Mouse (Mus musculus): Measurements from ENCODE around the gene Nhlrc4.

The Nhlrc4 gene

DNA sequence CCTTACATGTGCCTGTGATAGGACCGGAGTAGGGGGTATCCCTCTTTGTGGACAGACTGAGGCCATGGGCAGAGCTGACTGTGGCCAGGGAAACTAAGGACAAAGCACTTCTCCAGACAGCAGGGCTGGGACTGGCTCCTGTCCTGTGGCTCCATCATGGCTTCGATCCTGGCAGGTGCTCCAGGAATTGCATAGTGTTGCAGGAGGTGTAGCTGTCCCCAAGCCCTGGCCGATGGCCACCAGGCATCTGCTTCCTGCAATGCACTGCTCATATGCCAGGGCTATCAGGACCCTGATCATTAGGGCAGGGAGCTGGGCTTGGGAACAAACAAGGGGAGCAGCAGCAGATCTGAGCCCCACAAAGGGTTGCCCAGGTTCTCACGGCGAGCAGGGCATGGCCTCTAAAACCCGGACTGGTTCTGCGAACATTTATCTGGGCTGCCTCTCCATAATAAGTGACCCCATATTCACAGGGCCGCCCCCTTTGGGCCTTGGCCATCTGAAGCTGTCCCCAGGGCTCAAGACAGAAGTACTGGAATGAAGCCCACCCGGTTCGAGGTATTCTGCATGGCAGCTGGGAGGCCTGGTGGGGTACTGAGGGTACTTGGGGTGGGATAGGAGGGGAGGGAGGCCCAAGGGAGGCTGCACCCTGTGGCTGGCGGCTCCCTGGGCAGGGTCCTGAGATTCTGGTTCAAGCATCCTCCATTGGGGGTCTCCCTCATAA, 14.2 kb upstream of the Nhlrc4 start:
- DNase-seq (ENCODE audit: low spot score in 2 of 2), result no peak

DNA sequence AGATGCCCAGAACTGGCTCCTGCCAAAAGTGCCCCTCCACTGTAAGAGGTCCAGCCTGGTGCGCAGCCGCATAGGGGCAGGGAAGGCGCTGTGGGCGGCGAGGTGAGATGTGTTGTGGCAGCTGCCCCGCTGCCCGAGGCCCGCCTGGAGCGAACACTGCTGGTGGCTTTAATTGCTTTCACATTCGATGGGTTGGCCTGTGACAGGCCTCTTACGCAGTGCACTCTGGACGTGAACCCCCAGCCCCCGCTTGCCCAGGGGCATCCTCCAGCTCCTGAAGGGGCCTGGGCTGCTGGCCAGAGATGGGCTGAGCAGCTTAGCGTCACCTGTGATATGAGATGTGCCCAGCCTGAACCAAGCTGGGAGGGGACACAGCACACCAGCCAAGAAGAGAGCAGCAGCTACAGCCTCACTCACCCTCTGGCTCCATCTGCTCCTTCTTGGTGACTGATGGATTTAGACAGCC, 12.9 kb upstream of the Nhlrc4 start:
- no peak for DNase-seq (ENCODE audit: low spot score in 2 of 2)

DNA sequence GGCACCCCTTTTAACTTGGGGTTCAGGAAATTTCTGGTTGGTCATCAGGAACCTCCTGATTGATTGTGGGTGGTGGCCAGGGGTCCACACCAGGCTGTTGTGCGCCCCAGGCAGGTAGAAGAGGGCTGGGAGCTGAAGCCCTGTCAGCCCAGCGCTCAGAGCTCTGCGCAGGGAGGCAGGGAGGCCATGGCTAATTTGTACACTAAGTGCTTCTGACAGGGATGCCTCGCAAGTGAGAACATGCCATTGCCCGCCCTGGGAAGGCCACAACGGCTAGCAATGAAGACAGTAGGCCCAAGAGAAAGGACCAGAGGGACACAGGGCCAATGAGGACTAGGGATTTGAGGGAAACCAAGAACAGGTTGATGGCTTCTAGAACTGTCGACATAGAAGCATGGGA, 11.9 kb upstream of the Nhlrc4 start:
- no peak for DNase-seq (ENCODE audit: low spot score in 2 of 2)

DNA sequence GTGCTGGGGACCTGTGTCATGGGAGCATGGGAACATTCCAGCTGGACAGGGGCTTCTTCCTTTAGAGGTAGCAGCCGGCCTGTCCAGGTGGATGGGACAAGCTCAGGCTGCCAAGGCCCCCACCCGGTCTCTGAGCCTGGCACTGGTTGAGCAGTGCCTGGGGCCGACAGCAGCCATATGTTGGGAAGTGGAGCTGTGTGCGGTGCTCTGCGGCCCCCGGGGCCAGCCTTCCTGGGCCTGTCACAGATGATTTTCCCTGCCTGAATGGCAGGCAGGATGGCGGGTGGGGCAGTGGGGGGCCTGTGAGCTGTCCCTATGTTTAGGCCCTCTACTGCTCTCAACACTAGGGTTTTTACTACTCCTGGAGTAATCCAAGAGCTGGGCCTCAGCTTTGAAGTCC, 11.4 kb upstream of the Nhlrc4 start:
- no peak for DNase-seq (ENCODE audit: low spot score in 2 of 2)

DNA sequence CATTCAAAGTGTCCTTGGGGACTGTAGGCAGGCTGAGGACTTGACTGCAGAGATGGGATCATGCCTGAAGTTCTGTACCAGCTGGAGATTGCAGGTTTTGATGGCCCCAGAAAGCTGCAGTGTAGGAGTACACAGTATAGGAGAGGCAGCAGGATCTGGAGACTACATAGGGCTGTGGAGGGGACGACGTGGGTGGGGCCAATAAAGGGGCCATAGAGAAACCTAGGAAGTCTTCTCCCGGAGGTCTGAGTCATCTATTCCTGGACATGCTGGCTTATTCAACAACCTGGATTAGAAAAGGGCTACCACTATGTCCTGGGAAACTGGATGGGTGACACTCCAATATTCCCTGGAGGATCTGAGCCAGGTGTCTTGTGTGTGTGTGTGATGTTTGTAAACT, 11.0 kb upstream of the Nhlrc4 start:
- DNase-seq (ENCODE audit: low spot score in 2 of 2), result no peak

DNA sequence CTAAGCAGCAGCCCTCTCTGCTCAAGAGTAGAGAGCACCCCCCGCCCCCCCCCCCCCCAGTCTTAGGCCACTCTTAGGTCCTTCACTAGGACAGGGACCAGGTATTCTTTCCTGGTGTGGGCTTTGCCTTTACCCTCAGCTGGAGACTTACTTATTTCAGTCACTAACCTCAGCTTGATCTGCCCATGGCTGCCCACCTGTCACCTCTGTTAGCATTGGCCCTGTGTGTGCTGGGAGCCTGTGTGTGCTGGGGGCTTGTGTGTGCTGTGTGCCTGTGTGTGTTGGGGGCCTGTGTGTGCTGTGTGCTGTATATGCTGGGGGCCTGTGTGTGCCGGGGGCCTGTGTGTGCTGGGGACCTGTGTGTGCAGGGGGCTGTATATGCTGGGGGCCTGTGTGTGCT, 9.9 kb upstream of the Nhlrc4 start:
- no peak for DNase-seq (ENCODE audit: low spot score in 2 of 2)

DNA sequence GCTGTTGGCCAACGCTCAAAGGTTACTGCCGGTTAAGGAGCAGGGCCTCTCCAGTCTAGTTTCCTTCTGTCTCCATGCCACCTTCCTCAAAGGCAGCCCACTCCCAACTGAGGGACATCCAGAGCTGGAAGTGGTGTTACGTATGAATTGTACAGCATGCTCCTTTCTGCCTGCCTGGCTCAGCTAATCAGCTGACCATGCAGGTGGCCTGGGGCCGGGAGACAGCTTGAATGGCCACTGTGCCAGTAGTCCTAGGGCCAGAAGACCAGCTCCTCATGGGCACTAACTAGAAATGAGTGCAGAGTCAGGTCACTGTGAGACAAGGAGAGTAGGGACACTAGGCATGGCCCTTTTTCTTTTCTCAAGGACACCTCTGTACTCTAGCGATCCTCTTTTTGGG, 8.4 kb upstream of the Nhlrc4 start:
- DNase-seq (ENCODE audit: low spot score in 2 of 2), result no peak

DNA sequence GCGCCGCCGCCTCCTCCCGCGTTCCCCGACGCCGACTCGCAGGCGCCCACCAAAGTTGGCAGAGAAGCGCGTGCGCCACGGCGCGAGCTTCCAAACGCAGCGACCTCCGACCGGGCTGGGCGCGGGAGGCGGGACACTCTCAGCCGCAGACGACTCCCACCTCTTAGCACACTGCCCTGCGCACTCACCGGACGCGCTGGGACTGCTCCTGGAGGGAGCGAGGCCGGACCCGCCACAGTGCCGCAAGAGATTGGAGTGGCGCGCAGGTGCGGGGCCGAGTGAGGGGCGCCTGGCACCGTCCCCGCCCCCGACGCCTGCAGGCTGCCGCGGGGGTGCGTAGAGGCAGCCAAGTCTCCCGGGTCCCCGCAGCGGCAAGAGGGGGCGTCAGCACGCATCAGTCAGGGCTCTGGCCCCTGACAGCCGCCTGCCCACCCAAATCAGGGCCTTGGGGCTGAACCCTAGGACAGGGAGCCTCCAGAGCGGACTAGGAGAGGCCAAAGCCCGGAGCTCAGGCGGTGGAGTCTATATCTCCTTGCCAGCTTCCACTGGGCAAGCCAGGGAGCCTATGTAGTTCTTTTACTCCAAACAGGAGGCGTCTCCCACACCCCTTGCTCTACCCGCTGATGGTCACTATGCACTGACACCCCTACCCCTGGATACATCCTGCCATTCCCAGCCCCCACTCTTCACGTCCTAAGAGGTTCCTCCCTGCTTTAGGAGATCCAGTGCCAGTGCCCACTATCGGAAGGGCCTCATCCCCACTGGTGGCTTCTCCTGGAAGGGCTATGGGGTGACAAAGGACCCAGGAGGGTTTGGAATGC, 7.3 kb upstream of the Nhlrc4 start, which contains the start of gene A930017K11Rik:
A930017K11Rik (minus strand) TSS at position 763 of the 821 bp plus-strand sequence.
- DNase-seq (ENCODE audit: low spot score in 2 of 2), result no peak

DNA sequence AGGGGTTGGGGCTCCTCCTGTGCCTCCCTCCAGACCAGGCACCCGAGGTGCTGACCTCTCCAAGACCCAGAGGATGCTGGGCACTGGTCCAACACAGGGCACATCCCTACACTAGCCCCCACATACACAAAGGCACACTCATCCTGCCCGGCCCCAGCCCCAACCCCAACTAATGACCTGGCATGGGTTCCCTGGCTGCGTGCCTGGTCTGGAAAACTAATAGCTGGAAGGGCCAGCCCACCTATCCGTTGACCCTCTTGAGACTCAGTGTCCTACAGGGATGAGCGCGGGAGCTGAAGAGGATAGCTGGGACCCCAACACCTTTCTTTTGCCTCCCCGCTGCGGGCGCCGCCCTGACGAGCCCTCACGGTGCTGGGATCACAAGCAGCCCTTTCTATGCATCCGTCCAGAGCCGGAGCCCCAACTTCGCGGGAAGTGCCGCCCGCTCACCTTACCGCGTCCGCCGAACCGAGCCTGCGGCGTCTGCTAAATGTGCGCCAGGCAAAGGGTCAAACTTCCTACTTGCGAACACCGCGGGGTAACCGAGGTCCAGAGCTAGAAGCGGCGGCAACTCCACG, 6.6 kb upstream of the Nhlrc4 start:
- no peak for DNase-seq (ENCODE audit: low spot score in 2 of 2)

DNA sequence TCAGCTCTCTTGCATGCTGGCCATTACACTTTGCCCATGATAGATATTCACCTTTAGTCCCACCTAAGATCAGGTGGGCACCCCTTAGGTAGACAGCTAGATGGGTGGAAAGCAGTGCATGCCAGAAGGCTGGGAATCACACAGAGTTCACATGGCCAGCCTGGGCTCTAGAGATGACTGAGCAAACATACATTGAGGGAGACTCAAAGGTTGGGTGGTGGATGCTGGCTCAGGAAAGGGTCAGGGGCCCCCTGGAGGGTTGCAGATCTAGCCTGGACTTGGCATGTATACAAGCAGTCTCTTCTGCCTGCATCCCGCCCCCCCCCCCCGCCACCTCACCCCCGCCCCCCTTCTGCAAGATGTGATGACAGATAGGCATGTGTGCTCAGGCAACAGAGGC, 5.9 kb upstream of the Nhlrc4 start:
- DNase-seq (ENCODE audit: low spot score in 2 of 2), result no peak

DNA sequence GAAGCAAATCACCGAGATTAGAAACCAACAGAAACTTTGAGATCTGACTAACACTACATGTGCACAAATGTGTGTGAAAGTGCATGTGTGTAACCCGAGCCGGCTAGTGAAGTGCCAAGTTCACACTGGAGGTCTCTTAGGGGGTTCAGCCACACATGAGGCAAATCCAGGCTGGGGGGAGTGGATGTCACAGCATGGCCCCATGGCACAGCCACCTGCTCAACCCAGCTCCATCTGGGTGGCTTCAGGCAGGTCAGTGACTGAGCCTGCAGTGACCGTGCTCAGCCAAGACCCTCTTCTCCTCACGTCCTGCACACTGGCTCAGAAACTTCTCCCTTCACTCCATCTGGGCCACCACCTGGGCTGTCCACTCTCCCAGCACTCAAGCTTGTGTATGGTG, 5.2 kb upstream of the Nhlrc4 start:
- no peak for DNase-seq (ENCODE audit: low spot score in 2 of 2)

DNA sequence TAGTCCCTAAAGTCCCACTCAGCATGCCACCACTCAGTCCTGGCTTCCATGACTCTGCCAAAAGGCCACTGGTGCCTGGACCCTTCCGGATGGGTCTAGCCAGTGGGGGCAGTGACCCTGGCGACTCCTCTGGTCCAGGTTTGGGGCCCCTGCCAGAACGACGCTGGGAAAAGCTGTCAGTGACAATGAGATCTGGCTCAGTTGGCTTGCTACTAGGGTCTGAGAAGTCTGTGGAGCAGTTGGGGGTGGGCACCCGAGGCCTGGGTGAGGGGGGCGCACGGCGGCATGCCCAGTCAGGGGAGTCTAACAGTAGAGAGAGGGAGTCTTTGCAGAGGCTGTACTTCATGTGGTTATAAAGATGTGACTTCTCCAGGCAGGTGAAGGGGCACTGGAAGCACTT, 3.3 kb upstream of the Nhlrc4 start:
- DNase-seq (ENCODE audit: low spot score in 2 of 2), result no peak

DNA sequence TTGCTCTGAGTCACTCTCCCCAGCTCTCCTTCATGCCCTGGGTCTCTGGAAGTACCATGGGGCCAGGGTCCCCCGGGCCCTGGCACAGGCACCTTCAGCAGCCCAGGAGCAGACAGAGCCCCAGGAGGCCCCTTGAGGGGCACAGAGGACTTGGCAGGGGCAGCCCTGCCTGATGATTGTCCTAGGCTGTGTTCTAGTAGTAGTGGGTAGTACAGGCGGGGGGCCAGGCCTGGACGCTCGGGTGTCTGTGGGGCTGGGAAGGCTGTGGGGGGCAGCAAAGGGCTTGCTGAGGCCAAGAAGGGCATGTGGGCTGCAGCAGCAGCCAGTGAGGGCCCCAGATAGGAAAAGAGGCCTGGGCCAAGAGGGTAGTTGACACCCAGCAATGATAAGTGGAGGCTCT, 2.8 kb upstream of the Nhlrc4 start:
- no peak for DNase-seq (ENCODE audit: low spot score in 2 of 2)

DNA sequence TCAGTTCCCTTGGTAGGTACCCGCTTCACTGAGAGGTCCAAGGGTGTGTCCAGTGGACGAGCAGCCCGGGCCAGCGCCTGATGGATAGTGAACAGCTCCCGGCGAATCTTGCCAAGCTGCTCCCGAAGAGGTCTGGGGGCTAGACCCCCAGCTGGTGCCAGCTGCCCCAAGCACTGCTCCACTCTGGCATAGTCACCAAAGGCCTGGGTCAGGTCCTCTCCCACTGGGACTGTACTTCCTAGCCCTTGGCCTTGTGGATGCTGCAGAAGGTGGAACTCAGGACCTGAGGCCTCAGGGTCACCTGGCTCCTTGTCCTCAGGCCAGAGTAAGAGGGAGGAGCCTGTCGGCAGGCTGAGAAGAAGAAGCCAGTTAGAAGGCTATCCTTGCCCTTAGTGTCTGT, 2.1 kb upstream of the Nhlrc4 start:
- DNase-seq (ENCODE audit: low spot score in 2 of 2), result no peak

DNA sequence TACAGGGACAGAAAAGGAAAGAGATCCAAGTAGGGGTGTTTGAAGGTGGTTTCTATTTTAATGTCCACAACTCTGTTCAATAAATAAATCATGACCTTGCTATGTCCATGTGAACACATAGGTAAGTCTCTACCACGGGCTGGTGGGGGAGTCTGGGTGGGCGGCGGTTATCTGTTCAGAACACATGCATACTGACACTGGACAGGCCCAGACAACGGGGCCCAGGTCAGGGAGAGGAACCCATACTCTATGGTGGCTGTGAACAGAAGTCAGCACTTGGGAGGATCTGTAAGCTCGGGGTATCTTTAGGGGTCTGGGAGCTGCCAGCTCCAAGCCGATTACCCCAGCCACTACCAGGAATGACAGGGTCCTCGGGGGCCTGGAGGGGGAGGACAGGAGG, 1.6 kb upstream of the Nhlrc4 start:
- no peak for DNase-seq (ENCODE audit: low spot score in 2 of 2)

DNA sequence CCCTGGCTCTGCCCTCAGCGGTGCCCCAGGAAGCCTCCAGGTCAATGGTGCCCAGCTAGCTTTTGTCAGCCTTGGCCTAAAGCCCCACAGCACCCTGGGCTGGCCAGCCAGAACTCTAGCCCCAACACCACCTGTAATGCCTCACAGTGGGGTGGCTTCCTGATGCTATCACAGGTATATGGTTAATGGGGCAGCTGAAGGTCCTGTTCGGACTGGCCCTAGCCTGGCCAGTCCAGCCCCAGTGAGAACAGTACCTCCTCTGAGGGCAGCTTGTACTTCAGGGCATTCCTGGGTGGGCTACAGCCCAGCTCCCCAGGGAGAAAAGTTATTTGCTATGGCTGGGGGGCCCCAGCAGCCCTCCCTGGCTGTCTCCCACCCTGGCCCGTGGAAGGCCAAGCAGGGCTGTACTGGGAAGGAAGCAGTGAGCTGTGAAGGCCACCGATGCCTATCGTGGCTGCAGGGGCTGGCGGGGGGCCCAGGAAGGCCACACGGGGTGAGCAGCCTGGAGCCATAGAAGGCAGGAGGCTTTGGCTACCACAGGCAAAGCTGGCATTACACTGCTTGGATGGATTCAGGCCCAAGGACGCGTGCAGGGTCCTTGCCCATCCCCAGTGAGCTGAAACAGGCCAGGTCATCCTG, 875 bp upstream of the Nhlrc4 start:
- no peak for DNase-seq (ENCODE audit: low spot score in 2 of 2)

DNA sequence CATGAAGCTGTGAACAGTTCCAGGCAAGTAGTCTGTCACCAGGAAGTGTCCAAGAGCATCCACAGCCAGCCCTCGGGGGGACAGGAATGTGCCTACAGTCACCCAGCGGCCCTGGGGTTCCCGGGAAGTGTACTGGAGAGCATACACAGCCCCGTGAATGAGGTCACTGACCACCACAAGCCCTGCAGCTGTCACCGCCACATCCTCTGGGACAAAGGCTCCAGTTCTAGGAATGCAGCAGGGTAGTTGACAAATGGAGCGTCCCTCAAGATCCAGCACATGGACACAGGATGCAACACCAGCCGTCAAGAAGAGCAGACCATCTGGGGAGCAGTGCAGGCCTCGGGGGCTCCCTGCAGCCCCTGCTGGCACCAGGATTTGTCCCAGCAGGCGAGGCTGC, 992 bp downstream of the Nhlrc4 start:
- DNase-seq (ENCODE audit: low spot score in 2 of 2), result no peak

DNA sequence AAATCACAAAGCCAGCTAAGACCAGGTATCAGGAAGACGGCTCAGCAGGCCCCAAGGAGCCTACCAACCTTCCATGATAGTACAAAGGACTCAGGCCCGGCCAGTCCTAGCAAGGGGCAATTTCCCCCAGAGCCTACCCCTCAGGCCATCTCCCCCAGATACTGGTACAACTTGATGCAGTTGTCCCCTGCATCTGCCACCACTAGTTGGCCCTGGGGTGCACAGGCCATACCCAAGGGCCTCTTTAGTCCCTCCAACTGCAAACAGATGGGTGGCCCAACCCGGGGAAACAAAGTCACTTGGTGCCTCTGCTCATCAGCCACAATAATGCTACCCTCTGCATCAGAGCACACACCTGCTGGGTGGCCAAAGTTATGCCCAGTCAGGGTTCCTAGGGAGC, 1.5 kb downstream of the Nhlrc4 start:
- DNase-seq (ENCODE audit: low spot score in 2 of 2), result no peak

DNA sequence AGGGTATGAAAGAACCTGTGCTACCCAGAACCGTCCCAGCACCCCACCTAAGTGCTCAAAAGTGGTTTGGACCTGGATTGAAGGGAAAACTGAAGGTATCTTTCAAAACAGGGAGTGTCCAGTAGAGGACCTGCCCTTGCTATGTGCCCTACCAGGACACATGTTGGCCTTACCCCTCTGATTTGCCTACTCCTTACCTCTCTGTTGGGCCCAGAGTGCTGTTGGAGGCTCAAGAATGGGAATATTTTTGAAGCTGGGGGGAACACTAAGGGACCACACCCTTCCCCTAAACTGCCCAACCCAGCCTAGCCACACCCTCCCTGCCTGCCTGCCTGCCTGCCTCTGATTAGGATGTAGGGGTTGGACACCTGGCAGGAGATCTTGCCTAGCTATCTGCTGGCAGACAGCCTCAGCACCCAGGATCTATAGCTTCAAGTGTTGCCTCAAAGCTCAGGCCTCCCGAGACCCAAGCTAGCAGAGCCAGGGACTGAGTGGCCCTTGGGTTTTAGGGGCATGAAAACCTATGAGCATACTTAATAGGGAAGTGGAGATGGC, 2.1 kb downstream of the Nhlrc4 start:
- DNase-seq (ENCODE audit: low spot score in 2 of 2), result no peak

DNA sequence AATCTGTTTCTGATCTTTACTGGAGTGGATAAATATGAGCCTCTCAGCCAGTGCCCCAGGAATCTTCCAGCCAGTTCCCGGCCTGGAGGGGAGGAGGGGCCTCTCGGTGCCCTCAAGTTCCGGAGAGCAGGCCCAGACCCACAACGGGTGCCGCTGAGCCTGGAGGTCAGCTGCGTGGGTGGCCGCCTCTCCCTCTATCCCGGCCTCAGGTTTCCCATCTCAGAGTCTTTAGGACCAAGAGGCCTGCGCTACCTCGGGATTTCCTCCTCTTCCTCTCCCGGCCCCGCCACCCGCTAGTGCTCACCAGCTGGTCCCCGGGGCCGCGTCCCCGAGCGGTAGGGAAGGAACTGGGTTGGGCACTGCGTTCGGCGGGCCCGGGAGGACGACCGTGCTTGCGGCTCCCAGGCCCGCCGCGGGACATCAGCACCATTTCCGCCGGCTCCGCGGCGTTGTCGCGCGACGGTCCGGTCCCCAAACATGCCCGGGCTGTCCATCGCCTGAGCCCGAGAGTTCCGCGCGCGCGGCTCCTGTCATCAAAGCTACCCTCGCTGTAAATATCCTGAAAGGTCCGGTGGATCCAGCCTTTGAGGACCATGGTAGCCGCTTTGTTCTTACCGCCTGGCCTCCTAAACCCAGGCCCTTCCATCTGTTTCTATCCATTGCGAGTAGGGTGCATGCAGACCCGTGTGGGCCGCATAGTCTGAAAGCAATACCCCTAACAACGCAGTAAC, 3.1 kb downstream of the Nhlrc4 start:
- DNase-seq (ENCODE audit: low spot score in 2 of 2), result peak in 1 of 2 experiments; percentile 67

DNA sequence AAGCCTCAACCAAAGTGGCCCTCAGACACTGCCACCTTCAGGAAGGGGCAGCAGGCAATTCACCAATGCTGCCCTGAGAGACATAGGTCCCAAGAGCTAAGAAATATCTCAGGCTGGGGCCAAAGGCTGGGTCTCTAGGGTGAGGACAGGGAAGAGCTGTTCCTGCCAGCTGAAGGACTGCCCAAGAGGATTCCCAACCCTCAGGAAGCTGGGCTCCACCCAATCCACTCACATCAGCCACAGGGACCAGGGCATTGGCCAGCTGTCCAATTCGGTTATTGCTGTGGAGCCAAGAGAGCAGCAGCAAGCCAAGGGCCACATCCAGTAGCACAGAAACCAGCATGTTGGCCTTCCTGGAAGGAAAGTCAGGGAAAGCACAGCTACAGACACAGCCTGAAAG, 10.2 kb downstream of the Nhlrc4 start:
- no peak for DNase-seq (ENCODE audit: low spot score in 2 of 2)
